Mouse (Mus musculus) cortical plate, adult 2 months (tissue): ENCODE data around the gene Lrrc3. TPM values are rescaled to one million over a fixed set of nuclear protein-coding genes. Genes with fewer than 3 reads are reported as not detected.
A peak's percentile ranks its signal among the peaks of the same experiment; 100 is the strongest.
"Not testable (repeated sequence)": the region's sequence is repeated elsewhere in the genome, so short reads cannot be mapped to it uniquely, and the experiment has no call there.

Experiments
- H3K27ac ChIP-seq: fragments of 200-500 bp; 2 replicates; pipeline ENCODE4 v1.5.1; 2012; ENCODE audit warnings: low read length, control low read depth, inconsistent platforms; ENCODE audit not compliant: insufficient read depth
- H3K4me1 ChIP-seq: fragments of 200-500 bp; 2 replicates; pipeline ENCODE4 v1.6.1; 2011; ENCODE audit warnings: low read length; ENCODE audit not compliant: control insufficient read depth, insufficient read depth
- H3K4me3 ChIP-seq: fragments of 200-500 bp; 2 replicates; pipeline ENCODE4 v1.5.1; 2011; ENCODE audit warnings: mild to moderate bottlenecking, low read length, control low read depth; ENCODE audit not compliant: insufficient read depth
- CTCF ChIP-seq: fragments of 200-500 bp; IDR thresholded peaks from 2 replicates; pipeline ENCODE4 v1.5.1; 2011; ENCODE audit warnings: mild to moderate bottlenecking, control low read depth, low read length; ENCODE audit not compliant: insufficient read depth; ENCODE audit errors: extremely low read depth
- POLR2A ChIP-seq: fragments of 200-500 bp; IDR thresholded peaks from 2 replicates; pipeline ENCODE4 v1.6.1; 2011; ENCODE audit warnings: mild to moderate bottlenecking, low read length, control low read depth; ENCODE audit not compliant: insufficient read depth; ENCODE audit errors: extremely low read depth
- polyA plus RNA-seq: library from polyadenylated mRNA; depleted of rRNA; stranded (reverse); fragments of >200 nt; gene quantifications from 2 replicates; pipeline ENCODE4 v1.2.3, GENCODE M21; 2012; rRNA removed

Lrrc3 gene
- 7.3 and 7.7 TPM in 2 replicates for polyA plus RNA-seq

GRCm38 (mm10) chr10:77902211-77902893 lies at the start of gene Lrrc3:
Lrrc3 (minus strand) TSS chr10:77902536.
- Histone ChIP-seq H3K27ac (no peak within 1 kb of the TSS), H3K4me1 (no peaks in the 10 kb centered on the region), H3K4me3 (peak within 1 kb of the TSS; percentile 70)
- TF ChIP-seq POLR2A (no peak), CTCF (no peak)

DNA sequence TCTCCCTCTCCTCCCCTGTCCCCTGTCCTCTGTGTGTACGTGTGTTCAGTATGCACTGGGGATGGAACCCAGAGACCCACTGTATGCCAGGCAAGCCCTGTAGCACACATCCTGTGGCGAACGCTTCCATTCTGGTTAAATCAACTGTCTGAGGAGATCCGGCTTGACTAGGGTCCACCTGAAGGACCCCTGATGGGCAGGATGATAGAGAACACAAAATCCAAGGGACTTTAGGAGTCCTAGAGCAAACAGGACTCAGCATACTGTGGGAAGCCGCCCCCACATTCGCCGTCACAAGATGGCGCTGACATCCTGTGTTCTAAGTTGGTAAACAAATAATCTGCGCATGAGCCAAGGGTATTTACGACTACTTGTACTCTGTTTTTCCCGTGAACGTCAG lies 48.1 kb upstream of the Lrrc3 start:
- not testable (repeated sequence) for H3K4me1 ChIP-seq, H3K27ac ChIP-seq, H3K4me3 ChIP-seq

DNA sequence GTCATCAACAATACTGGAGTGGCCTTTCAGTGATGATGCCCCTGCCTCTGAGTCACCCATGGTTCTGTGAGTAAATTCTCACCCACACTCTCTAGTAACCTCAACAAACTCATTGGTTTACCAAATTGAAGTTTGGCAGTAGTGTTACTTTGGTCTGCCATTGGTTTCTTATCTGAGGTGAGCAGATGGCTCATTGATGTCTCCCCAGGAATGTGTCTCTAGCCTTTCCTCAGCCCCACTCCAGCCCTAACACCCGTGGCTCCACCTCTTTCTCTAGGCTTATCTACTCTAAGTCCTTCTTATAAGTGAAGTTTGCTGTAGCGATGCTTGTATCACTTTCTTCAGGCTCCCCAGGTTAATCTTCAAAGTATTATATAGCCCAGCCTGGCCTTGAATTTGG lies 37.3 kb upstream of the Lrrc3 start:
- TF ChIP-seq CTCF (no peak), POLR2A (no peak)
- no peaks in the 10 kb centered on the region for H3K4me1 ChIP-seq
- no peak overlapping the region for H3K4me3 ChIP-seq
- H3K27ac ChIP-seq: no peak overlapping the region

DNA sequence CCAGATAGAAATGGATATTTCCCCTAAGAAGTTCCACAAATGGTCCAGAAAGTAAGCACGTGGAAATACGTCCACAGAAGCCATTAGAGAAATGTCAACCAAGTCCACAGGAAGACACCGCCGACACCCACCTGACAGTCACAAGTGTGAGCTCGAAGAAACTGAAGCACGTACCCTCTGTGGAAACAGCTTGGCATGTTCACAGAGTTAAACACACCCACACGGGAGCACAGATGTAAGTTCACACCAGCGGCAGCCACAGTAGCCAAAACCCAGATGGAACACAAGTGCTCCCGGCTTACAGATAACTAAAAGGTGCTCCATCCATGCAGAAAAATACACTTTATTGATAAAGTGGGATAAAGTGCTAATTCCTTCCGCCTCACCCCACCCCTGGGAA lies 25.0 kb upstream of the Lrrc3 start:
- Histone ChIP-seq H3K4me3 (no peak overlapping the region), H3K4me1 (peaks cover 1% of the 10 kb centered on the region; the same call in 1 of the 2 replicates), H3K27ac (no peak overlapping the region)
- TF ChIP-seq POLR2A: no peak

DNA sequence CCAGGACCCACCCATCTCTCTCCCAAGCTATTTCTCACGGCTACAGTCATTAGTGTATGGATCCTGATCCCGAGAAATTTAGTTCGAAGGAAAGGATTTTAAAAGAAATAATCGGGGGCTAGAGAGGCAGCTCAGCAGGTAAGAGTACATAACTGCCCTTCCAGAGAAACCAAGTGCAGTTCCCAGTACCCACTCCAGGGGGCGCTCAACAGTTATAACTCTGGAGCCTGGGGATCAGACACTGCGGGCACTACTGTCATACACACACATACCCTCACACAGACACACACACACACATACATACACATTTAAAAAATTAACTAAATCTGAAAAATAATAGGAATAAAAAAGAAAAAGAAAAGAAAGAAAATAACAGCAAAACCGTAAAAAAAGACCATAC lies 23.8 kb upstream of the Lrrc3 start:
- Histone ChIP-seq H3K4me3 (no peak overlapping the region), H3K4me1 (peaks cover 3% of the 10 kb centered on the region), H3K27ac (no peak overlapping the region)
- TF ChIP-seq POLR2A: no peak
- peak; percentile 48 for TF ChIP-seq CTCF

GRCm38 (mm10) chr10:77922681-77923080 lies 20.3 kb upstream of the Lrrc3 start:
- H3K4me1 ChIP-seq: peaks cover 9% of the 10 kb centered on the region
- no peak for TF ChIP-seq CTCF
- TF ChIP-seq POLR2A: no peak
- H3K27ac ChIP-seq: no peak overlapping the region
- no peak overlapping the region for H3K4me3 ChIP-seq

GRCm38 (mm10) chr10:77921009-77921408 lies 18.7 kb upstream of the Lrrc3 start:
- Histone ChIP-seq H3K27ac (no peak overlapping the region), H3K4me1 (peaks cover 9% of the 10 kb centered on the region), H3K4me3 (no peak overlapping the region)
- TF ChIP-seq CTCF (no peak), POLR2A (no peak)

DNA sequence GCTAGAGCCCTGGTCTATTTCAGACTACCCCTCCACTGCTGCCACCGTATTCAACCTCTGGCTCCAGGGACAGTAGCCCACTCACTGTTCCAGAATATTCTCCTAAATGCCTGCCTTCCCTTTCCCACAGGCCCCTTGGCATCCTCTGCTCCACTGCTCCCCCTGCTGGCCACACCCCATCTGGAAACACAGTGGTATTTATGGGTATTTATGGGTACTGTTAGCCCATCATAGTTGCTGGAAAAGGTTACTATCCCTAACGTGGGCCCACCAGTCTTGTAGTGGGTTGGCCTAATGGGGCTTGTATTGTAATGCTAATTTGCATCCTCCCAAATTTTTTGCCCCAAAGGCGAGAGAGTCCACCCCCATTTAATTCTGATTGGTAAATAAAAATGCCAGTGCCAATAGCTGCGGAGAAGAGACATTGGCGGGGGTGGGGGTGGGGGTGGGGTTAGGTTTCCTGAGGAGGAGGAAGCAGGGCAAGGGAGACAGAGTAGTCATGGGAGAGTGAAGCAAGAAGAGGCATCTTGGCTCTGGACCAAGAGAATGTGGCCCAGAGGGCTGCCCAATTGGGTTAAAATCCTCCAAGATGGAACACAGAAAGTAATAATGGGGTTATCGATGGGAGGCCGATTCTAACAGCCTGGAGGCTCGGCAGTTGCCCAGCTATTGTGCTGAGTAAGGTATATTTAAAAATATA lies 14.4 kb upstream of the Lrrc3 start:
- no peak overlapping the region for H3K4me3 ChIP-seq
- peaks cover 8% of the 10 kb centered on the region for H3K4me1 ChIP-seq
- no peak overlapping the region for H3K27ac ChIP-seq
- TF ChIP-seq CTCF: peak; percentile 61
- TF ChIP-seq POLR2A: no peak

- no peak overlapping the region for H3K27ac ChIP-seq
- TF ChIP-seq CTCF (no peak), POLR2A (no peak)
- no peak overlapping the region for H3K4me3 ChIP-seq
- no peaks in the 10 kb centered on the region for H3K4me1 ChIP-seq
Observed at GRCm38 (mm10) chr10:77913292-77913691, 11.0 kb upstream of the Lrrc3 start.

- no peak overlapping the region for H3K27ac ChIP-seq
- no peak overlapping the region for H3K4me3 ChIP-seq
- no peak for TF ChIP-seq CTCF
- TF ChIP-seq POLR2A: no peak
- H3K4me1 ChIP-seq: no peaks in the 10 kb centered on the region
Observed at GRCm38 (mm10) chr10:77912605-77913004, 10.3 kb upstream of the Lrrc3 start.
